Mouse (Mus musculus) kidney, postnatal 0 days (tissue): ENCODE data around the gene Ash1l. TPM values are rescaled to one million over a fixed set of nuclear protein-coding genes. Genes with fewer than 3 reads are reported as not detected.

ENCODE experiments used
- ATAC-seq: fragments of 200-750 bp; cut with Nextera tagmentation; replicated peaks from 2 replicates; pipeline ENCODE4 v1.8.0; 2017; ENCODE audit warnings: low read depth, moderate number of reproducible peaks, moderate TSS enrichment, moderate library complexity; ENCODE audit not compliant: low FRiP score
- DNase-seq: peaks from one replicate; pipeline ENCODE4 v3.0.0-alpha.2; 2016; ENCODE audit warnings: low spot score
- H3K27ac ChIP-seq: fragments of 300-500 bp; sonication (generic); 2 replicates; pipeline ENCODE4 v1.5.1; 2014; ENCODE audit warnings: mild to moderate bottlenecking
- H3K27me3 ChIP-seq: fragments of 300-500 bp; sonication (generic); 2 replicates; pipeline ENCODE4 v1.6.1; 2014; ENCODE audit warnings: low read length, mixed read lengths; ENCODE audit not compliant: insufficient read depth
- H3K36me3 ChIP-seq: fragments of 300-500 bp; sonication (generic); 2 replicates; pipeline ENCODE4 v1.6.1; 2014; ENCODE audit warnings: low read length, mixed read lengths; ENCODE audit not compliant: insufficient read depth
- H3K4me1 ChIP-seq: fragments of 300-500 bp; sonication (generic); replicated peaks from 2 replicates; pipeline ENCODE4 v1.6.1; 2014; ENCODE audit warnings: antibody characterized with exemption, low read length, mixed read lengths; ENCODE audit not compliant: insufficient read depth
- H3K4me2 ChIP-seq: fragments of 300-500 bp; sonication (generic); 2 replicates; pipeline ENCODE4 v1.6.1; 2014; ENCODE audit warnings: mild to moderate bottlenecking, low read length, moderate library complexity, mixed read lengths
- H3K4me3 ChIP-seq: fragments of 300-500 bp; sonication (generic); replicated peaks from 2 replicates; pipeline ENCODE4 v1.5.1; 2014; ENCODE audit warnings: low read depth, low read length
- H3K9ac ChIP-seq: fragments of 300-500 bp; sonication (generic); 2 replicates; pipeline ENCODE4 v1.6.1; 2014; ENCODE audit warnings: low read depth, low read length
- H3K9me3 ChIP-seq: fragments of 300-500 bp; sonication (generic); replicated peaks from 2 replicates; pipeline ENCODE4 v1.6.1; 2016; ENCODE audit warnings: low read length, inconsistent platforms, mixed read lengths
- CTCF ChIP-seq: IDR thresholded peaks from 2 replicates; pipeline ENCODE4 v1.5.1; 2016; ENCODE audit warnings: antibody characterized with exemption, low read depth, mild to moderate bottlenecking, moderate library complexity
- WGBS: fragments of 180-500 bp; shearing (Covaris S2); extraction: QIAGEN DNeasy Blood & Tissue Kit; methylation state at CpG from one replicate; pipeline ENCODE4 v1.1.7; 2014; 5-methylcytosine and 5-hydroxymethylcytosine counted together
- polyA plus RNA-seq: library from polyadenylated mRNA; unstranded; fragments of >200 nt; fragmentation: Nextera tagmentation; extraction: Ambion mirVana; gene quantifications from 2 replicates; pipeline ENCODE4 v1.2.1, GENCODE M21; 2015

Ash1l gene
- polyA plus RNA-seq, 1 experiment from 2014 or later: 13.0 TPM

DNA sequence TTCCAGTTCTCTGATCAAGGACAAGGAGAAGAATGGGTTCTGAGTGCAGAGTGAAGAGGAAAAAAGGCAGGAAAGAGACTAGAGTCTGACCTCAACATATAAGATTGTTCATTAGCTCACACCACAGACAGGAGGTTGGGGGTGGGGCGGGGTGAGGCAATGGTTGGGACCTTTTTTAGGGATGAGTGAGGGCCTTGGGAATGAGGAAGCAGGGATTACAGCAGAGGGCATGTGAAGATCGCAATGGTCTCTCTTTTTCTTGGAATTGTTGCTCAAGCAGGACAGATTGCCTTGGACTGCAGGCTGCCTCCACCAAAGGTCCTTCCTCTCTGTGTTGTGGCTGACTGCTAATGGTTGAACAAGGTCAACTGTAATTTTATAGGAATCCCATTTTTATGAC is 172.9 kb downstream of the Ash1l start:
- H3K4me3 ChIP-seq: no peak overlapping the region
- H3K4me2 ChIP-seq: no peak overlapping the region
- no peak overlapping the region for H3K9ac ChIP-seq
- 64% methylated on average over 2 of the region's 2 CpGs for WGBS
- H3K36me3 ChIP-seq: no peaks in the 10 kb centered on the region
- H3K4me1 ChIP-seq: no peaks in the 10 kb centered on the region
- H3K27ac ChIP-seq: no peak overlapping the region
- DNase-seq (no peak), ATAC-seq (0 out of 2 replicates have a peak, but pooled peaks have one; percentile 40)
- no peak for TF ChIP-seq CTCF
- H3K9me3 ChIP-seq: no peaks in the 10 kb centered on the region
- H3K27me3 ChIP-seq: no peaks in the 10 kb centered on the region

DNA sequence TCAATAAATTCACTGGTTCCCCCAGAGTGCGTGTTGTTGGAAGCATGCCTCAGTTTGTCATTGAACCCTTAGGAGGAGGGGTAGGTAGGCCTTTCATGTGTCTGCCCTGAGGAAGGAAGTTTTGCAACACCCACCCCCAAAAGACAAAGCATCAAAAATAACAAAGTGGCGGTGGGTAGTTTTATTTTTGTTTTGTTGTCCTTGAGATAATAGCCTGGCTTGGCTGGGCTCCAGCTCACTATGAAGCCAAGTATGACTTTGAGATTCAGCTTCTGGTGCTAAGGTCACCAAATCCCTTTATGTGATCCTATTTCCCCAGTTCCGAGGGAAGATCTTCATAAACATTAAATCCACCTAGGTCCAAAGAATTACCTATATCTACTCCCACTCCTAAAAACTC is 173.8 kb downstream of the Ash1l start:
- no peak for TF ChIP-seq CTCF
- Histone ChIP-seq H3K9me3 (no peaks in the 10 kb centered on the region), H3K4me1 (no peaks in the 10 kb centered on the region), H3K27ac (no peak overlapping the region), H3K36me3 (no peaks in the 10 kb centered on the region), H3K4me2 (no peak overlapping the region), H3K27me3 (no peaks in the 10 kb centered on the region), H3K4me3 (no peak overlapping the region), H3K9ac (no peak overlapping the region)
- ATAC-seq (no peak), DNase-seq (no peak)
- WGBS: 58% methylated on average over 3 of the region's 3 CpGs

DNA sequence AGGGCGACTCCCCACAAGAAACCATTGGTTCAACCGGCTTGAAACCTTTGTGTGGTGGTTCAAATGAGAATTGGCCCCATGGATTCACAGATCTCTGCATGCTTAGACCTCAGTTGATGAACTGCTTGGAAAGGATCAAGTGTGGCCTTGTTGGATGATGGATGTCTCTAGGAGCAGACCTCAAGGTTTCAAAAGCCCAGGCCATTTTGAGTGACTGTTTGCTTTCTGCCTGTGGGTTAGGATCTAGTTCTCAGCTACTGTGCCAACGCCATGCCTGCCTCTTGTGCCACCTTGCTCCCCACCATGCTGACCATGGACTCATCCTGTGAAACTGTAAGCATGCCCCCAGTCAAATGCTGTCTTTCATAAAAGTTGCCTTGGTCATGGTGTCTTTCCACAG is 175.6 kb downstream of the Ash1l start:
- Histone ChIP-seq H3K9ac (no peak overlapping the region), H3K36me3 (no peaks in the 10 kb centered on the region), H3K4me2 (no peak overlapping the region), H3K27ac (no peak overlapping the region), H3K4me3 (no peak overlapping the region), H3K27me3 (no peaks in the 10 kb centered on the region), H3K9me3 (no peaks in the 10 kb centered on the region), H3K4me1 (no peaks in the 10 kb centered on the region)
- no peak for TF ChIP-seq CTCF
- ATAC-seq (no peak), DNase-seq (no peak)
- WGBS: 85% methylated on average over 3 of the region's 3 CpGs

Other genes starting within 250 kb of the Ash1l start
- 58.6 and 62.5 TPM in 2 replicates for gene Rit1, start 233.8 kb upstream of the Ash1l start, polyA plus RNA-seq
- gene Syt11, start 175.5 kb upstream of the Ash1l start, polyA plus RNA-seq: 8.8 and 9.1 TPM in 2 replicates
- gene Gon4l, start 115.4 kb upstream of the Ash1l start, polyA plus RNA-seq: 5.9 and 6.0 TPM in 2 replicates
- gene Msto1, start 36.6 kb upstream of the Ash1l start, polyA plus RNA-seq: 53.1 and 58.0 TPM in 2 replicates
- gene Dap3, start 559 bp downstream of the Ash1l start, polyA plus RNA-seq: 150 and 151 TPM in 2 replicates
- gene Rusc1, start 142.7 kb downstream of the Ash1l start, polyA plus RNA-seq: 19.8 TPM in 2 replicates
- not detected in 2 replicates for gene Gm43738, start 150.5 kb downstream of the Ash1l start, polyA plus RNA-seq
- 138 and 150 TPM in 2 replicates for gene Fdps, start 151.3 kb downstream of the Ash1l start, polyA plus RNA-seq
- 3.7 and 6.8 TPM in 2 replicates for gene Pklr, start 185.5 kb downstream of the Ash1l start, polyA plus RNA-seq
- gene Hcn3, start 209.6 kb downstream of the Ash1l start, polyA plus RNA-seq: 0.71 and 0.91 TPM in 2 replicates
- gene Clk2, start 214.2 kb downstream of the Ash1l start, polyA plus RNA-seq: 16.9 and 18.8 TPM in 2 replicates
- 107 and 115 TPM in 2 replicates for gene Scamp3, start 226.9 kb downstream of the Ash1l start, polyA plus RNA-seq
- 23.5 and 24.1 TPM in 2 replicates for gene Fam189b, start 232.5 kb downstream of the Ash1l start, polyA plus RNA-seq